Mouse (Mus musculus) limb, embryonic 10.5 days (tissue): Measurements from ENCODE around the gene Ttc28. TPM values are rescaled to one million over a fixed set of nuclear protein-coding genes. Genes with fewer than 3 reads are reported as not detected.

Experiments used
- DNase-seq: peaks from one replicate; pipeline ENCODE4 v3.0.0-alpha.2; 2017; ENCODE audit warnings: low spot score
- H3K27ac ChIP-seq: fragments of 300-500 bp; sonication (generic); 2 replicates; pipeline ENCODE4 v1.5.1; 2016; ENCODE audit warnings: mild to moderate bottlenecking
- H3K27me3 ChIP-seq: fragments of 300-500 bp; sonication (generic); 2 replicates; pipeline ENCODE4 v1.6.1; 2016; ENCODE audit warnings: low read depth, mild to moderate bottlenecking; ENCODE audit not compliant: poor library complexity, severe bottlenecking
- H3K36me3 ChIP-seq: fragments of 300-500 bp; sonication (generic); 2 replicates; pipeline ENCODE4 v1.6.1; 2016; ENCODE audit warnings: mild to moderate bottlenecking, moderate library complexity
- H3K4me1 ChIP-seq: fragments of 300-500 bp; sonication (generic); 2 replicates; pipeline ENCODE4 v1.6.1; 2016
- H3K4me3 ChIP-seq: fragments of 300-500 bp; sonication (generic); 2 replicates; pipeline ENCODE4 v1.5.1; 2016; ENCODE audit warnings: mild to moderate bottlenecking, moderate library complexity
- H3K9me3 ChIP-seq: fragments of 300-500 bp; sonication (generic); replicated peaks from 2 replicates; pipeline ENCODE4 v1.6.1; 2016; ENCODE audit warnings: mild to moderate bottlenecking
- WGBS: fragments of 180-500 bp; shearing (Covaris S2); methylation state at CpG from one replicate; pipeline ENCODE4 v1.1.7; 2016; 5-methylcytosine and 5-hydroxymethylcytosine counted together
- polyA plus RNA-seq: library from polyadenylated mRNA; unstranded; fragments of >200 nt; fragmentation: Nextera tagmentation; extraction: Ambion mirVana; gene quantifications from 2 replicates; pipeline ENCODE4 v1.2.1, GENCODE M21; 2016

Ttc28 gene
- polyA plus RNA-seq, 1 experiment from 2014 or later = 15.1 TPM

- Histone ChIP-seq H3K4me3 (no peak overlapping the region), H3K36me3 (no peaks in the 10 kb centered on the region), H3K27me3 (no peaks in the 10 kb centered on the region), H3K4me1 (peaks cover 33% of the 10 kb centered on the region), H3K9me3 (no peaks in the 10 kb centered on the region), H3K27ac (no peak overlapping the region)
- WGBS = 70% methylated on average over 6 of the region's 6 CpGs
- no peak for DNase-seq
Measured at GRCm38 (mm10) chr5:111070361-111070760, 190.8 kb downstream of the Ttc28 start.

GRCm38 (mm10) chr5:111073316-111073736, 193.7 kb downstream of the Ttc28 start:
- DNase-seq = no peak
- H3K27me3 ChIP-seq = no peaks in the 10 kb centered on the region
- H3K36me3 ChIP-seq = no peaks in the 10 kb centered on the region
- no peaks in the 10 kb centered on the region for H3K9me3 ChIP-seq
- 71% methylated on average over 6 of the region's 6 CpGs for WGBS
- H3K27ac ChIP-seq = peak overlapping the region; percentile 64
- H3K4me1 ChIP-seq = peaks cover 32% of the 10 kb centered on the region
- H3K4me3 ChIP-seq = no peak overlapping the region

GRCm38 (mm10) chr5:111074050-111074449, 194.4 kb downstream of the Ttc28 start:
- Histone ChIP-seq H3K27ac (no peak overlapping the region), H3K27me3 (no peaks in the 10 kb centered on the region), H3K36me3 (no peaks in the 10 kb centered on the region), H3K4me3 (no peak overlapping the region), H3K9me3 (no peaks in the 10 kb centered on the region), H3K4me1 (peaks cover 32% of the 10 kb centered on the region)
- DNase-seq = no peak
- 58% methylated on average over 7 of the region's 7 CpGs for WGBS

- DNase-seq = no peak
- Histone ChIP-seq H3K36me3 (no peaks in the 10 kb centered on the region), H3K4me3 (no peak overlapping the region), H3K27ac (no peak overlapping the region), H3K4me1 (peaks cover 32% of the 10 kb centered on the region), H3K9me3 (no peaks in the 10 kb centered on the region), H3K27me3 (no peaks in the 10 kb centered on the region)
- 64% methylated on average over 5 of the region's 5 CpGs for WGBS
Measured at GRCm38 (mm10) chr5:111075841-111076240, 196.2 kb downstream of the Ttc28 start.

GRCm38 (mm10) chr5:111077261-111077660, 197.7 kb downstream of the Ttc28 start:
- WGBS = 90% methylated on average over 9 of the region's 9 CpGs
- Histone ChIP-seq H3K27me3 (no peaks in the 10 kb centered on the region), H3K36me3 (no peaks in the 10 kb centered on the region), H3K9me3 (no peaks in the 10 kb centered on the region), H3K4me3 (no peak overlapping the region), H3K4me1 (peaks cover 32% of the 10 kb centered on the region), H3K27ac (no peak overlapping the region)
- DNase-seq = no peak

- WGBS = 85% methylated on average over 5 of the region's 5 CpGs
- Histone ChIP-seq H3K27me3 (no peaks in the 10 kb centered on the region), H3K4me3 (no peak overlapping the region), H3K36me3 (no peaks in the 10 kb centered on the region; the same call in 1 of the 2 replicates), H3K9me3 (no peaks in the 10 kb centered on the region), H3K4me1 (peaks cover 6% of the 10 kb centered on the region), H3K27ac (no peak overlapping the region)
- no peak for DNase-seq
Measured at GRCm38 (mm10) chr5:111080601-111081000, 201.0 kb downstream of the Ttc28 start.

GRCm38 (mm10) chr5:111085849-111086248, 206.2 kb downstream of the Ttc28 start:
- Histone ChIP-seq H3K4me1 (no peaks in the 10 kb centered on the region), H3K27me3 (no peaks in the 10 kb centered on the region), H3K9me3 (no peaks in the 10 kb centered on the region), H3K4me3 (no peak overlapping the region), H3K36me3 (peaks cover 17% of the 10 kb centered on the region), H3K27ac (no peak overlapping the region)
- WGBS = 92% methylated on average over 4 of the region's 4 CpGs
- no peak for DNase-seq

- peaks cover 31% of the 10 kb centered on the region for H3K4me1 ChIP-seq
- DNase-seq = no peak
- peaks cover 21% of the 10 kb centered on the region for H3K36me3 ChIP-seq
- no peaks in the 10 kb centered on the region for H3K9me3 ChIP-seq
- no peak overlapping the region for H3K4me3 ChIP-seq
- H3K27me3 ChIP-seq = no peaks in the 10 kb centered on the region
- WGBS = 55% methylated on average over 5 of the region's 5 CpGs
- H3K27ac ChIP-seq = no peak overlapping the region
Measured at GRCm38 (mm10) chr5:111096750-111097149, 217.1 kb downstream of the Ttc28 start.

GRCm38 (mm10) chr5:111097233-111098160, 217.9 kb downstream of the Ttc28 start:
- H3K27me3 ChIP-seq = no peaks in the 10 kb centered on the region
- no peaks in the 10 kb centered on the region for H3K9me3 ChIP-seq
- H3K4me3 ChIP-seq = no peak overlapping the region
- 0 out of 2 replicates have a peak overlapping the region, but pooled peaks have one; percentile 4 for H3K27ac ChIP-seq
- no peak for DNase-seq
- 80% methylated on average over 11 of the region's 11 CpGs for WGBS
- H3K4me1 ChIP-seq = peaks cover 37% of the 10 kb centered on the region
- peaks cover 29% of the 10 kb centered on the region for H3K36me3 ChIP-seq

- DNase-seq = no peak
- Histone ChIP-seq H3K36me3 (peaks cover 37% of the 10 kb centered on the region), H3K9me3 (no peaks in the 10 kb centered on the region), H3K27ac (peak overlapping the region; percentile 71), H3K4me1 (peaks cover 37% of the 10 kb centered on the region), H3K4me3 (no peak overlapping the region), H3K27me3 (no peaks in the 10 kb centered on the region)
- WGBS = 34% methylated on average over 7 of the region's 7 CpGs
Measured at GRCm38 (mm10) chr5:111098516-111099274, 219.1 kb downstream of the Ttc28 start.

- Histone ChIP-seq H3K4me1 (peaks cover 40% of the 10 kb centered on the region), H3K36me3 (peaks cover 34% of the 10 kb centered on the region)
Measured at GRCm38 (mm10) chr5:111100585-111100984, 221.0 kb downstream of the Ttc28 start.

GRCm38 (mm10) chr5:111101383-111101932, 221.9 kb downstream of the Ttc28 start:
- Histone ChIP-seq H3K27ac (no peak overlapping the region), H3K9me3 (no peaks in the 10 kb centered on the region), H3K36me3 (peaks cover 31% of the 10 kb centered on the region), H3K4me1 (peaks cover 43% of the 10 kb centered on the region), H3K4me3 (no peak overlapping the region), H3K27me3 (no peaks in the 10 kb centered on the region)
- no peak for DNase-seq
- 44% methylated on average over 6 of the region's 6 CpGs for WGBS

More at GRCm38 (mm10) chr5:111100585-111100984, 221.0 kb downstream of the Ttc28 start:
- WGBS = 92% methylated on average over 7 of the region's 7 CpGs
- Histone ChIP-seq H3K27me3 (no peaks in the 10 kb centered on the region), H3K4me3 (no peak overlapping the region), H3K27ac (no peak overlapping the region), H3K9me3 (no peaks in the 10 kb centered on the region)
- DNase-seq = no peak
